Mouse (Mus musculus): Measurements from ENCODE around the gene Npas3.

Npas3 gene

DNA sequence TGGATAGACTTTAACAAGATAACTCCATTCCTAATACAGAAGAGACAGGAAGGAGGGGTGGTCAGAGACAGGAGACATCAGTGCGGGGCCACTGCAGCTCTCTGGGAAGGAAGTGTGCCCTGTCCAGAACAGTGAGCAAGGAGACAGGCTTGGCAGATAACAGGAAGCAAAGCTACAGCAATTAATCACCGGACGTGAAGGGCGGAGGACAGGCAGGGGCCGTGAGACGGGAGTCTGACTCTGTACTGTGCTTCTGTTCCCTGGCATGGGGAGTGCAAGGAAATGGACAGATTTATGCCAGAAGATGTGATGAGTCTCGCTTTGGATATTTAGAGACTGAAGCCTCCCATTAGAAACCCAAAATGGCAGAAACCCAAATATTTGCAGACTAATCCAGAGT, 47.3 kb downstream of the Npas3 start:
- no peak for DNase-seq

DNA sequence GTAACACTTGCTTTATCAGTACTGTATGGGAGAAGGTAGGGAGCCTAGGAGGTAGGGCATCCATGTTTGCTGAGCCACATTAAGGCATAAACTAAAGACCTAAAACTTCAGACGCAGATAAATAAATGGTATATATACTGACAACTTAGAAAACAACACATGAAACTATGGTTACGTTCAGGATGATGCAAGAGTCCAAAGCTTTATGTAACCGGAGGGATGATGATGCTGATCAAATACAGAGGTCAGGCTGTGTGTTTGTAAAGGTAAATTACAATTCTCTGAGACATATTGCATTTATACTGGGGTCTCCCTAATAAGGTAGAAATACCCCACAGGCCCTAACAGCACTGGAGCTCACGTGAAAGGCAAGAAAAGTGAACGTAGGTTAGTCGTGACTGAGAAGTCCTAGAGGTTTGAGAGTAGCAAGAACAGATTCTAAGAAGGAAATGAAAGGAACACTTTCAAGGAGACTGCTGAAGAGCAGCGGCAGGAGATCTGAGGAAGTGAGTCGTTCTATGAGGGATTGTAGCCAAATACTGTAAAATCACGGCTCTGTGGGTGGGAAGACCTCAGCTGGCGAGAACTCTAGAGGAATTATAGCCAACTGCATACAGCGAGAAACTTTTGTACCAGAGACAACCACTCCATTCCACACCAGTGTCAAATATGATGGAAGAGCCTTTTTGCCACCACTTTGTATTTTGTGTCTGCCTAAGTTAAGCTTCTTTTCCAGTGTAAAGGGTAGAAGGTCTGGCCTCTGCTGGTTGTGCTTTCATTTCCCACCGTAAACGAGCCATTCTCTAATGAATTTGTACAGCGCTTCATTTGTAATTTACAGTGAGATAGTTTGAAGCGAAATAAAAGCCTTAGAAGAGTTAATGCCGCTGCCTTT, 49.7 kb downstream of the Npas3 start:
- DNase-seq, result no peak

DNA sequence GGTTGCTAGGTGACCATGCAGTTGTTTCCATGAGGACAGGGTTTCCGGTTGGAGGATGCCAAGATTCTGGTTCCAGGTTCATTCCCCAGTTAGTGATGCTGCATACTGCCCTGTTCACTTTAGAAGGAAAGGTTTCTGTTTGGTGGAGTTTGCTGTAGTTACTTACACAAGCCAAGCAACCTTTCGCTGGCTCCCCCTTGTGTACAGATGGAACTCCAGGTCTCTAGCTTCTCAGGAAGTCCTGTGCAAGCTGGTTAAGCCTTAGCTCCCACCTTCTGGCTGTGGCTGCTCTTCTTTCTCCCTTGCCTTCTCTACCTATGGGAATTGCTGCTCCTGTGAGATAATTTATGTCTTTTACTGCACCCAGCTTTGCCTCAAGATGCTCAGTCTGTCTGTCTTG, 52.5 kb downstream of the Npas3 start:
- peak in 1 of 2 experiments; percentile 13 for DNase-seq

GRCm38 (mm10) chr12:53302129-53302528, 53.7 kb downstream of the Npas3 start:
- no peak for DNase-seq

- no peak for DNase-seq
Observed at GRCm38 (mm10) chr12:53316715-53317114, 68.2 kb downstream of the Npas3 start.

DNA sequence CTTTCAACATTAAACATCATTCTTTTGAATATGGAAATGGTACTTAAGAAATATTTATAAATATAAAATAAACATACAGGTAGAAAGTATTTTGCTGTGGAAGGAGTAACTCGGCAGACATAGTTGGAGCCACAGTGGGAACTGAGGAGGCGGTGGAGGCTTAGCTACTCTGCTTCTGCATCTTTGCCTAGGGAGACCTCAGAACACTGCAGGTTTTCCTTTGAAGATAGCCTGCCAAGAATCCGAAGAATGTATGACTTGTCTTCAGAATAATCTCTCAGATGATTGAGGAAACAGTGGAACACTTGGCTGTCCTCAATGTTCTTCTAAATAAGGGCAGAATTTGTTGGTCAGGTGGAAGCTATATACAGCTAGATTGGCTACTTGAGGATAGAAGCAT, 69.3 kb downstream of the Npas3 start:
- no peak for DNase-seq

- DNase-seq, result no peak
Observed at GRCm38 (mm10) chr12:53320526-53320925, 72.0 kb downstream of the Npas3 start.

DNA sequence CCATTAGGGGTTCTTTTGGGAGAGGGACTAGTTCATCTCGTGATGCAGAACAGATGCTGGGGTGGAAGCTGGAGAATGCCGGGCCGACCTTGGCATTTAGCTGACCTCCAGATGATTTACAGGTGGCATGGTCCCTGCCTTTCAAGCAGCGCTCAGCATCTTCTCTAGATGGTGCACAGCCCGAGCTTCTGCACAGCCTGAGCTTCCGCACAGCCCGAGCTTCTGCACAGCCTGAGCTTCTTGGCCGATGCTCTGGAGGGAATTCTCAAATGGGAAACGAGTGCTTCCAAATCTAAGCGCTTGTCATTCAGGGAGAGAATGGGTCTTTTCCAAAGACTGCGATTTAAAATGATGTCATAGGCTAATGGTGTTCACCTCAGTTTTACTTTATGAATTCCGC, 72.5 kb downstream of the Npas3 start:
- no peak for DNase-seq

DNA sequence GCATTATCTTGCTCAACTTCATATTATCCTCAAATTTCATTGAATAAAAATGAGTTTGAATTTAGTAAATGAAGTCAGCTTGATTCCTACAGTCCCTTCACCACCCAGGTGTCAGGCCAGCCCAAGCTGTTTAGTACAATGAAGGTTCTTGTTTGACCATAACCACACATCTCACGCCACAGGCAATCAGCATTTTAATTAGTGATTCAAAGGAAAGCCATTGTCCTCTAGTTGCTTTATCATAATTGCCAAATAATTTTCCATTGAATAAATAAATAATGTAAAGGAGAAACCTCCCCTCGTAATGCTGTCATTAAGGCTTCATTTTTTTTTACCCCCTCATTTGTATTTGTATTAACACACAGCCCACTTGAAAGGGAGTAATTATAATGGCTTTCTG, 73.5 kb downstream of the Npas3 start:
- DNase-seq, result no peak

GRCm38 (mm10) chr12:53327653-53328188, 79.2 kb downstream of the Npas3 start:
- DNase-seq, result no peak

DNA sequence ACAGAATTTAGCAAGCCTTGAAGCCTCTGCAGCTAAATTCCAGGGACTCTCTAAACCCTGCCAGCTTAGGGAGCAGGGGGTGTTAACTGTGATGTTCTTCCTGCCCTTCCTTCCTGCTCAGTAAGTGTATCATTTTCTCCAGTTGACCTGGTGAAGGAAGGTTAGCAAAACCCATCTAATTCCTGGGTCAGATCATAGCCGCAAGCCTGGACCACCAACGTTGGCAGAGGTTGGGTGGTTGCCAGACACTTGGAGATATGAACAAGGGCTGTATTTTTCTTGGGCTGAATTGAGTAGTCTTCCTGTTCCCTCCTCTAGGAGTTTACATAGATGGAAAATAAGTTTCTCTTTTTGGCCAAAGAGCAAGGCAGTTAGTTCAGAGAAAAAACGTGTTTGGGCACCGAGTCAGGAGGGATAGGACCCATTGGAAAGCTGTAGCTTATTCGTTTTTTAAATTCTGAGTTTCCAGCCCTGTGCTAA, 79.8 kb downstream of the Npas3 start:
- no peak for DNase-seq

- DNase-seq, result no peak
Observed at GRCm38 (mm10) chr12:53330141-53330540, 81.7 kb downstream of the Npas3 start.

DNA sequence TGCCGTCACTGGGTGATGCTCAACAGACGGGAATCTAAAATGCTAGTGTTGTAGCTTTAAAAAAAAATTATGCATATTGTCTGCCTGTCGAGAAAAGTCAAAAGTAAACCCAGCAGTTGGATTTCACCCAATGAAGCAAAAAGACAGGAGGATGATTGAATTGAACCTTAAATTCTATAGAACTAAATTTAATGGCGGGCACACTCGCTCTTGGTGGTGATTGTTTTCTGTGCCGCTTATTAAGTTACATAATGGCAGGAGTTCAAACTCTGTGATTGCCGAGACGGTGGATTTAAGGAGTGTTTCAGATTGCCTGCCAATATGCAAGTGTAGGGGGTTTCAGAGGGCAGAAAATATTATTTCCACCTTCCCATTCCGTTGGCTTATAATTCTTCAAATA, 82.9 kb downstream of the Npas3 start:
- DNase-seq, result no peak

DNA sequence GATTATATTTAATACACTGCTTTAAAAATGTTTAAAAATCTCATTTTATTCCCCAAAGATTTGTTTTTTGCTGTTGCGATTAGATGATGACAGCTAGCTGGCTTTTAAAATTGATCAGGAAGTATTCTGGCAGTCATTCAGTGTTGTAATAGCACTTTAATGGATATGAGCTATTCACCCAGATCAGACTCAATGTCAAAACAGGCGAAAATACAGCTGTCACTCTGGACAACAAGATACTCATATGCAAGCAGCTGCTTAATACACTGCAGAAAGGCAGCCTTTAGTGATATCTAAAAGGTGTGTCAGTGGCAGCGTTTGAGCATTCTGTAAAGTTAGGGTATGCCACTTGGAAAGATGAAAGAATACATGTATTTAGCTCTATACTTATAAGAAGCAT, 83.3 kb downstream of the Npas3 start:
- no peak for DNase-seq

GRCm38 (mm10) chr12:53333251-53333650, 84.8 kb downstream of the Npas3 start:
- no peak for DNase-seq

DNA sequence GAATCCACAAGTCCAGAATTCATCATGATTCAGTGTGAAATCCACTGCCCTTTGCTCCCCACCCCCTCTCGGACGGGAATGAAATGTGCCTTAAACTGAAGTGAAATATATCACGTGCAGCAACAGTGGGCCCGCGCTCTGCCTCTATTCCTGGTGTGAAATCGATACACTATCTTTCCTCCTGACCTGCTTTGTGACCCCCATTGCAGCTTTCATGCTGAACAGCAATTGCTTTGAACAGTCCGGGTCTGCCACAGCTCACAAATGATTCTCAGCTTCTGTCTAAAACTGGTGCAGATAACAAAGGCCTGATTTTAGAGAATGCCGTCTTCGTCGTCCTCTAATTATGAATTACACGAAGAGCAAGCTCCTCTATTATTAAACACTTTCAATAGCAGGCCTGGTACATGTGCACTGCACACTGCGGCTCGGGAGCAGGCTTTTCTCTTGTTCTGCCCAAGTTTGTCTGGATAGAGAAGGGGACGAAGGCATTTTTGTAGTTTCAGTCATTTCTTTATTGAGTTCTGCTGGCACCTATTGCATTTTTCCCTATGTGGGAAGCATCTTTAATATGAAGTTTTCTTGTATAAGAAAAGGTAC, 90.0 kb downstream of the Npas3 start:
- DNase-seq, result no peak

DNA sequence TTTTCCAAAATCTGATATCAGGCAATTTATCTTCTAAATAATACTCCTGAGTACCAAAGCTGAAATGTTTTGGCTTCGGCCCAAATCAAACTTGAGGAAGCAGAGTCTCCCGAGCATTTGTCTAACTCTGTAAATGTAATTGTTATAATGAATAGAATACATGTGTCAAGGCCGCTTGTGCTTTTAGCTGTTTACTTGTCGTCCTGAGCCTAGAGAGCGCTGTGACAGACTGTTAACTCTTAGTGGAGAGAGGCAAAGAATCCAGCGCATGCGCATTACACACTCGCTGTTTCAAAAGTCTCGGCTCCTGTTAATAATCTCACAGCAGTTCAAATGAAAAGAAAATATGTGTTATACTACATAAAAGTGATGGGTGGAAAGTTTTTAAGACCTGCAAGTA, 94.3 kb downstream of the Npas3 start:
- no peak for DNase-seq

DNA sequence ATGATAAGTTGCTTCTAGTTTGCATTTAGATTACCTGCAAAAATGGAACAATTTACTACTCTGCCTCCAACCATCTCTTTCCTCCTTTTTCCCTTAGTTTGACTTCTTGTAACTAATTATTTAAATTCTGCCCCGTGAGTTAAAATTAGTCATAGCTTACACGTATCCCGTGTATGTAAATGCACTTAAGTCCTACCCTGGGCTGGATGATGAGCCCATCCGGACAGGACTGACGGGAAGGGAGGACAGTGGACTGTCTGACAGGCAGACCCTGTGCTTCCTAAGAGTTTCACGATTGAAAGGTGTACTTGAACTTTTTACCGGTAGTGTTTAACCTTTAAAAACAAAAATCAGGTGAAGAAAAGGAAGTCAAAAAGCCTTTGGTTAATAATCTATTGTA, 103.4 kb downstream of the Npas3 start:
- DNase-seq, result no peak

DNA sequence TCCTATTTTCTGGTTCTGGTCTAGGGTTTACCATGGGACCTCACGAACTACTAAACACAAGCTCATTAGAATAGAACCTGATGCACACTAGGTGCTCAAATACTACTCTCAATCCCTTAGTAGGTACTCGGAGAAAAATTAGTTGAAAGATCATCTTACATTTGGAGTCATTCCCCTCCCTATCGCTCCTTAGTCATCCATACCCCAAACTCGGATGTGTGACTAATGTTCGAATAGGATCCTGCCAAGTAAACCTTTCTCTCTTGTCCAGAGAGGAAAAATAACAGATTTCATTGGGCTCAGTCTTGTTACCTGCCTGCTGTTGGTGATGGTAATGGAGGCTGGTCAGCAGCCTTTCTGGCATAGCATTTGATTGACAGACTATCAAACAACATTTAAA, 117.3 kb downstream of the Npas3 start:
- no peak for DNase-seq

DNA sequence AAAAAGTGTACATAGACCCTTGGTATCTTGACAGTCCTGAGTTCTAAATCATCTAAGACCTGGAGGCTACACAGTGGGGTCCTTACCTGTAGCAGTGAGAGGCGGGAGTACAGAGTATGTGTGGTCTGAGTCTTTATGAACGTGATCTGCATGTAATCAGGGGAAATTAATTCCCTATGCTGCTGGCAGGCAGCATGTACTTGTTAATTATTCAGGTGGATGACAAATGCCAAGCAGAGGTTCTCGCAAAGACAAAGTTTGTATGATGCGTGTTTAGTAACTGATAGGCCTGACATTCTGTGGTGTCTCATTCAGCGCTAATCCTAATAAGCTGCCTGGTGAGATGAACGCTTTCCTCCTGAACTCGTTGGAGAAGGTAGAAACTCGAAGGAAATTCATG, 136.4 kb downstream of the Npas3 start:
- no peak for DNase-seq

GRCm38 (mm10) chr12:53405856-53406255, 157.4 kb downstream of the Npas3 start:
- DNase-seq, result no peak

- no peak for DNase-seq
Observed at GRCm38 (mm10) chr12:53407776-53408175, 159.3 kb downstream of the Npas3 start.

GRCm38 (mm10) chr12:53409711-53410110, 161.2 kb downstream of the Npas3 start:
- no peak for DNase-seq

- no peak for DNase-seq
Observed at GRCm38 (mm10) chr12:53410647-53411046, 162.2 kb downstream of the Npas3 start.
